Mouse (Mus musculus) MEL-GATA-1-ER (cell line): ENCODE results near the gene Ak5.

Experiments
- DNase-seq: peaks from one replicate; pipeline ENCODE4 v3.0.0-alpha.2; 2012; ENCODE audit warnings: low read depth; ENCODE audit errors: extremely low read depth

Ak5 gene

DNA sequence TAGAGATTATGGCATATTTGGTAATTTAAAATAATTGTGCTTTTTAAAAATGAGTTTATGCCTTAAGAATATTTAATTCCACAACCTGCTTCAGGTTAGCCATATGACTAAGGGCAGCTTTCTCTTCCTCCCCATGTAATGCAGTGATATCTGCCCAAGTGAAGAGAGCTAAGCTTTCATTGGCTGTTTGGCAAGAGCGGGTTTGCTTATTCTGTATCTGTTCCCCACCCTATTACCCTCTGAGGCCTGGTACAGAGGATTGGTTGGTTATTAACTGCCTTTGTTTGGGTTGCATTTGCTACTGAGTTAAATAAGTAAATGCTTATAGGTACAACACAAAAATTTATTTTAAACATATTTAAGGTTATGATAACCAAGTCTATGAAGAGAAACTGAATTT lies 221.2 kb downstream of the Ak5 start:
- DNase-seq = no peak

DNA sequence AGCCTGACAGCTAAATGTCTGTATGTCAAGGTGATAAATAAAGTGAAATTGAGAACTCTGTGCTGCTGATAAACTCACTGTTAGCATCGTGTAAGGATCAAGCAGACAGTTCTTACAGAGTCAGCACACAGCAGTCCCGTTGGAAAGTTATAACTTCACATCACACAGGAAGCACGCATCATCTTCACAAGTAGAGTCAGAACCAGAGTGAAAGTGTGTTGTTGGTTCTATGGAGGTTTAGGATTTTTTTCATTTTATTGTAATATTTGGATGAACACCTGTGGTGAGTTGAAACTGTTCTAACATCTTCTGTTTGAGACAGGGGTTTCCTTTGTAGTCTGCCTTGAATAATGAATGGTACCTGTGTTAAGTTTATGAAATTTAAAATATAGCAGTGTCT lies 224.0 kb downstream of the Ak5 start:
- no peak for DNase-seq

DNA sequence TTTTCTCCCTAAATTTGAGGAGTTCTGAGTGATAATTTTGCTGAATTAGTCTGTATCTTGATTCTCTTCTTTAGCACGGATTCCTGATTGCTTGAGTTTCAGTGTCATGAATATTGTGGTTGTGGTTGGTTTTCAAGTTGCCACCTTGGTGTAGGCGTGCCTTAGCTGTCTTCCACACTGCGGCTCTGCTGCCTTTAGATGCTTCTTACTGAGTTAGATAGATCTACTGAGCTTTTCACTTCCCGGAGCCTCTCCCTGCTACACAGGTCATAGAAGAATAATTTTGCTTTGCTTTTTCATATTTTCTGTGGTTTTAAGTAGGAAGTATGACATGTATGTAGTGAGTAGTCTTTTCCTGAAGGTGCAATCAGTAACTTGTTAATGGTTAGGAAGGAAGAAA lies 225.4 kb downstream of the Ak5 start:
- DNase-seq = no peak

DNA sequence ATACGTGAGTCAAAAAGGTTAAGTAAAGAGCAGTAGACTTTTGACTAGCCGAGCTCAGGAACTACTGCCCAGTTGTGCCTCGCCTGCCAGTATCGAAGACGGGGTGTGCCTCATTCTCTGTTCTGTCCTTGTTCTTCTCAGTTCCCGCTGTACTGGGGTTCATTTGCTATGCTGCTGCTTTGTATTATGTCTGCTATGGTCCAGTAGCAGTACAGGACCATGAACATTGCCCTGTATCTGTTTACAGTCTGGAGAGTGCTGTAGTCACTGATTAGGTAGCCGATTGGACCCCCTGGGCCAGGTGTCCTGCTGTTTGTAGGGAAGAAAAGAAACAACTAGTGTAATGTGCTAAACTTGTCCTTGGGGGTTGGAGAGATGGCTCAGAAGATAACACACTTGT lies 230.1 kb downstream of the Ak5 start:
- DNase-seq = no peak

DNA sequence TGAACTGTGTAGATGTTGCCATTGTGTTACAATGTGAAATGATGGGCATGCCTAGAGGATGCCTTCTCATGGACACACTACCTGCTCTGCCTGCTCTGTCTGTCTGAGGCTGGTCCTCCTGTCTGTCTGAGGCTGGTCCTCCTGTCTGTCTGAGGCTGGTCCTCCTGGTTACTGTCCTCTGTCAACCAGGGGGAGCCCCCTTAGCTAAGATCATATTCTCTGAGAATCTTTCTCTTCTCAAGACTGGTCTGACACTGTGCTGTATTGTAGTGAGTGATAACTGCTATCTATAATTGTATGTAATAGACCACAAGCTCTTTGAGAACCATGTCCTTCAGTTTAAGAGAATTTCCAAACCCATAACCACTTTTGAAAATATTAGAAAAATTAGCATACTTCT lies 232.6 kb downstream of the Ak5 start:
- no peak for DNase-seq

DNA sequence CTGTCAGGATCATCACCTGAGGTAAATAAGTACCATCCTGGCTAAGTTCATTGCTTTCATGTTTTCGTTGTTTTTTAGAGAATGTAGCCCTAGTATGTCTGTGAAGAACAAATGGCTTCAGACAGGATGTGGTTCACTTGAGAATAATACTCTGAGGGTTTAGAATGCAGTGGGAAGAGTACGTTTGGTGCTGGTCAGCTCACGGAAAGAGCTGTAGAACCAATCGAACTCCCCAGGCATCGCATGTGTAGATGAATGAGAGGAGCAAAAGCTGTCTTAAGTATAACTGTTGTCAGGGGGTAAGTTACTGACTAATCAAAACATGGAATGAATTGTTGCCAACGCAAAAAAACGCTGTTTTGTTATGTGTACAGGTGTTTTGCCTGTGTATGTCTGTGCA lies 235.5 kb downstream of the Ak5 start:
- DNase-seq = no peak

DNA sequence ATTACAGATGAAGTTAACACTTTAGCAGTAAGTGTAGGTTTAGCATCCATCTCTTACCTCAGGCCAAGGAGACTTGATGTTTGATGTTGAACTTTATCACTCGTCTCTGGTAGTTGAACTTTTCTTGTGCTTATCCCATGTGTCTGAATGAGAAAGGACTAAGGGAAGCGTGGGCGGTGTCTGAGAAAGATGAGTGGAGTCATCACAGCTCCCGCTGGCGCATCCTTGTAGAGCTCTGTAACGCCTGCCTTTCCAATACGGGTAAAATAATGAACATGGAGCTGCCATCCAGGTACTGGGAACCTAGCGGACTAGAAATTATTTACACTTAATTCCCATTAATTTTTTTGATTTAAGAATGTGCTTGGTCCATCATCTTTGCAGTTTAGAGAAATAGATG lies 239.2 kb downstream of the Ak5 start:
- no peak for DNase-seq
